Mouse (Mus musculus) liver, postnatal 0 days (tissue): ENCODE data around the gene Dpp7. TPM values are rescaled to one million over a fixed set of nuclear protein-coding genes. Genes with fewer than 3 reads are reported as not detected.

ENCODE experiments used
- ATAC-seq: fragments of 200-750 bp; cut with Nextera tagmentation; 2 replicates; pipeline ENCODE4 v1.8.0; 2017; ENCODE audit warnings: mild to moderate bottlenecking, moderate library complexity
- DNase-seq: peaks from one replicate; pipeline ENCODE4 v3.0.0-alpha.2; 2016
- H3K27ac ChIP-seq: fragments of 300-500 bp; sonication (generic); 2 replicates; pipeline ENCODE4 v1.5.1; 2014; ENCODE audit warnings: antibody characterized with exemption, moderate library complexity, mild to moderate bottlenecking, low read depth
- H3K27me3 ChIP-seq: fragments of 300-500 bp; sonication (generic); 2 replicates; pipeline ENCODE4 v1.6.1; 2014; ENCODE audit warnings: low read length, control low read depth, mixed read lengths; ENCODE audit not compliant: insufficient read depth
- H3K36me3 ChIP-seq: fragments of 300-500 bp; sonication (generic); replicated peaks from 2 replicates; pipeline ENCODE4 v1.6.1; 2014; ENCODE audit warnings: mild to moderate bottlenecking, control low read depth, low read length, moderate library complexity, mixed read lengths; ENCODE audit not compliant: insufficient read depth
- H3K4me1 ChIP-seq: fragments of 300-500 bp; sonication (generic); 2 replicates; pipeline ENCODE4 v1.6.1; 2014; ENCODE audit warnings: antibody characterized with exemption, mild to moderate bottlenecking, control low read depth; ENCODE audit not compliant: insufficient read depth
- H3K4me2 ChIP-seq: fragments of 300-500 bp; sonication (generic); 2 replicates; pipeline ENCODE4 v1.6.1; 2014; ENCODE audit warnings: low read depth, mild to moderate bottlenecking, low read length, moderate library complexity, mixed read lengths
- H3K4me3 ChIP-seq: fragments of 300-500 bp; sonication (generic); 2 replicates; pipeline ENCODE4 v1.5.1; 2014; ENCODE audit warnings: low read depth, low read length
- H3K9ac ChIP-seq: fragments of 300-500 bp; sonication (generic); replicated peaks from 2 replicates; pipeline ENCODE4 v1.6.1; 2014; ENCODE audit warnings: mild to moderate bottlenecking, moderate library complexity
- H3K9me3 ChIP-seq: fragments of 300-500 bp; sonication (generic); 2 replicates; pipeline ENCODE4 v1.6.1; 2016; ENCODE audit warnings: mild to moderate bottlenecking, control low read depth, low read length, mixed read lengths
- CTCF ChIP-seq: sonication (generic); IDR thresholded peaks from 2 replicates; pipeline ENCODE4 v1.5.1; 2016; ENCODE audit warnings: antibody characterized with exemption, low read depth
- EP300 ChIP-seq: IDR thresholded peaks from 2 replicates; pipeline ENCODE4 v1.6.1; 2016; ENCODE audit warnings: antibody characterized with exemption, low read depth, mild to moderate bottlenecking
- WGBS: fragments of 180-500 bp; shearing (Covaris S2); extraction: QIAGEN DNeasy Blood & Tissue Kit; methylation state at CpG from one replicate; pipeline ENCODE4 v1.1.7; 2014; ENCODE audit not compliant: insufficient replicate concordance; 5-methylcytosine and 5-hydroxymethylcytosine counted together
- polyA plus RNA-seq: library from polyadenylated mRNA; unstranded; fragments of >200 nt; fragmentation: Nextera tagmentation; extraction: Ambion mirVana; gene quantifications from 2 replicates; pipeline ENCODE4 v1.2.1, GENCODE M21; 2015

Gene Dpp7
- polyA plus RNA-seq, result 12.8 and 15.4 TPM in 2 replicates

DNA sequence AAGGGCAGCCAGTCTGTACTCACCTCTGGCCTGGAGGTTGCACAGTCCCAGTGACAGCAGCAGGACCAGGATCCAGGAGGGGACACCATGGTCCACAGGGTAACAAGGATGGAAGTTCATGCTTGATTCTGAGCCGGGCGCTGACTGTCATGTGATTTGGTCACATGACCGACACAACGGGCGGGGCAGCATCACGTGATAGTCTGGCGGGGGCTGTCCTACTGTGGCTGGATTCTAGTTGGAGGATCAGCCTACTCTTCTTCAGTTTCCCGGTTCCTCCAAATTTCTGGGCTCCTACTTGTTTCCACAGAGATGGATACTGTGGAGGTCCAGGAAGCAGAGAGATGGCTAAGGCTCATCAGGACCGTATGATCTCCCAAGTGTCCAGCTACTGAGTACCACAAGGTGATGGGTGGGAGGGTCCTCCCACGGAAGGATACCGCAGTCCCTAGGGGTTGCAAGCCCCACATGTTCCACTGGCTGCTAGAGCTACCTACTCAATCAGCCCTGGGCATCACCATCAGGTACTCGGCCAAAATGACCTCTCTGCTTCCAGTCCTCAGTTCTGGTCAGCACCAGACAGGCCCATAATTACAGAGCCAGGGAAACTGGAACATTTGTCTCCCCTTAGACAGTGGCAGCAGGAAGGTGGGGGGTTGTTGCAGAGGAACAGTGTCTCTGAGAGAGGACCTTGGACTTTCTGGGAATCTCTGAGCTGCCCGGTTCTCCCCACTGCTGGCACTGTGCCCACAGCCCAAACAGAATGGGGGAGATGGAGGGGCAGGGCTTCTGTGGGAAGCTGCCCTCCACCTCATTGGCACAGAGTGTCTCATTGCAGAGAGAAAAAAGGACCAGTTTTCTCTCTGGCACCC lies at the start of gene Dpp7:
Gene Dpp7, minus strand, starts transcription at position 152 of the 872 bp plus-strand sequence.
- H3K4me2 ChIP-seq, result peak within 1 kb of the TSS; percentile 96
- no peaks in the 10 kb centered on the region for H3K9me3 ChIP-seq
- ATAC-seq, result peak; percentile 84
- peak within 1 kb of the TSS; percentile 59 for H3K4me3 ChIP-seq
- peak within 1 kb of the TSS; percentile 24; the same call in 1 of the 2 replicates for H3K27ac ChIP-seq
- TF ChIP-seq CTCF (no peak), EP300 (no peak)
- peaks cover 8% of the 10 kb centered on the region for H3K36me3 ChIP-seq
- peak within 1 kb of the TSS; percentile 39 for H3K9ac ChIP-seq
- H3K27me3 ChIP-seq, result no peaks in the 10 kb centered on the region
- 5% methylated on average over 13 of the region's 13 CpGs for WGBS
- DNase-seq, result peak; percentile 91
- peaks cover 20% of the 10 kb centered on the region for H3K4me1 ChIP-seq

DNA sequence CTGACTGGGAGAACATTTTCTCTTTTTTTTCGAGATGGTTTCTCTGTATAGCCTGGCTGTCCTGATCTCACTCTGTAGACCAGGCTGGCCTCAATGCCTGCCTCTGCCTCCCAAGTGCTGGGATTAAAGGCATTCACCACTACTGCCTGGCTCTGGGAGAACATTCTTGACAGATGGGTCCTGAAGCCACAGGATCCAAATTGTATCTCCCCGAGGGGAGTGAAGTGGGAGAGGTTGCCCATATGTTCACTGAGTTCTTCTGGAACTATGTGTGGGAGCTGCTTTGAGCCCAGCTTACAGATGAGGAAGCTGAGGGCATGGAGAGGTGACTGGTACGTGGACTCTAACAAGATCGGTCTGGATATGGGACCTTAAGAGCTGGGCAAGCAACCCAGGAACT lies 47.8 kb upstream of the Dpp7 start:
- no peak overlapping the region for H3K27ac ChIP-seq
- DNase-seq (no peak), ATAC-seq (no peak)
- TF ChIP-seq EP300, result no peak
- no peak for TF ChIP-seq CTCF
- peaks cover 49% of the 10 kb centered on the region for H3K27me3 ChIP-seq
- H3K36me3 ChIP-seq, result no peaks in the 10 kb centered on the region
- 67% methylated on average over 4 of the region's 4 CpGs for whole genome bisulfite sequencing
- H3K9me3 ChIP-seq, result no peaks in the 10 kb centered on the region
- peaks cover 7% of the 10 kb centered on the region; the same call in 1 of the 2 replicates for H3K4me1 ChIP-seq
- no peak overlapping the region for H3K9ac ChIP-seq
- H3K4me3 ChIP-seq, result no peak overlapping the region
- H3K4me2 ChIP-seq, result no peak overlapping the region

DNA sequence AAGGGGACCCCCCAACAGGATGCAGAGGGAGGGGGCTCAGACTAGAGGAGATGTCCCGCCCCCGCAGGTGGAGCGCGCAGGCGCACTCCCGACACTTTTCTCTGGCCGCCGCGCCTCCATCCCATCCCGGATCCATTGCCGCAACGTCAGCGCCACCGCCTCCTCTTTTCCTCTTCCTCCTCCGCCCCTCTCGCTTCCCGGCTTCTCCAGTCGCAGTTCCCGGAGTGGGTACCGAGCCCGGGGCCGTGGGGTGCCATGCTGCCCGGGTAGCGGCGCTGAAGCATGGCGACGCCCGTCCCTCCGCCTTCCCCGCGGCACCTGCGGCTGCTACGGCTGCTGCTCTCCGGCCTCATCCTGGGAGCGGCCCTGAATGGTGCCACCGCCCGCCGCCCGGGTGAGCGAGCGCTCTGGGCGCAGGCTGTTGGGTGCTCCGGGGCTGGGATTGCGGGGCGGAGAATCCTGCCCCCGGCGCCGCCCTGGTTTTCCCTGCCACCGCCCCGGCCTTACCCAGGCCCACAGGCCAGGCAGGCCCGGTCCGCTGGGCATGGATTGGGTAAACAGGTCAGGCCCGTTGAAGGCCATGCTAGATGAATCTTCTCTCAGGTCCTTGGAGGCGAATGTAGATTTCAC lies 46.9 kb upstream of the Dpp7 start:
- WGBS, result 4% methylated on average over 50 of the region's 54 CpGs
- no peaks in the 10 kb centered on the region for H3K9me3 ChIP-seq
- ATAC-seq (peak; percentile 41), DNase-seq (no peak)
- peaks cover 57% of the 10 kb centered on the region for H3K27me3 ChIP-seq
- no peaks in the 10 kb centered on the region for H3K36me3 ChIP-seq
- 0 out of 2 replicates have a peak overlapping the region, but pooled peaks have one; percentile 38 for H3K9ac ChIP-seq
- peak overlapping the region; percentile 16; the same call in 1 of the 2 replicates for H3K27ac ChIP-seq
- H3K4me2 ChIP-seq, result peak overlapping the region; percentile 74
- peak overlapping the region; percentile 47 for H3K4me3 ChIP-seq
- peaks cover 7% of the 10 kb centered on the region; the same call in 1 of the 2 replicates for H3K4me1 ChIP-seq
- TF ChIP-seq CTCF (no peak), EP300 (no peak)

DNA sequence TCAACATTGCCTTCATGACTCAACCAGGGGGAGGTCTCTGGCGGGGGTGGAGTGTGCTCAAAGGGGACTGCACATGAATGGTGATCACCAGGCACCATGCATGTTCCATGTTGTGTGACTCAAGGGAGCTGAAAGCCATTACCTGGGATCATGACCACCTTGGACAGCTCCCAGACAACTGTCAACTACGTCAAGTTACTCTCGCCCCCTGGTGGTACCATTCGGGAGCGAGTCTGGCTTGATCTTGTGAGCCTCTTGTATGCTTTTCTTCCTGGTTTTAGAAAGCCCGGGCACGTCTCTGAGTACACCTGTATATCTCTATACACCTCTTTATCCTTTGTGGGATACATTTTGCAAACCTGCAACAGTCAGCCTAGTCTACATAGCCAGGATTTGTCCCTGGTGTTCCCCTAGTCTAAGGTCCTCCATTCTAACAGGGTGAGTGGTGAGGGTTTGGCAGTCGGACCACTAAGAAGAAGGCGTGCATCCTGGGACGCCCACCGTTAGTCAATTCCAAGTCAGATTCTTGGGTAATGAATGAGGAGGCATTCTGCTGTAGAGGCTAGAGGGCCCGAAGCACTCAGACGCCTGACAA lies 46.3 kb upstream of the Dpp7 start:
- H3K9me3 ChIP-seq, result no peaks in the 10 kb centered on the region
- ATAC-seq (peak; percentile 53), DNase-seq (peak; percentile 88)
- no peaks in the 10 kb centered on the region for H3K36me3 ChIP-seq
- 2% methylated on average over 13 of the region's 13 CpGs for WGBS
- no peak overlapping the region for H3K9ac ChIP-seq
- H3K27ac ChIP-seq, result no peak overlapping the region
- TF ChIP-seq EP300 (no peak), CTCF (peak; percentile 87)
- H3K4me1 ChIP-seq, result peaks cover 7% of the 10 kb centered on the region; the same call in 1 of the 2 replicates
- H3K27me3 ChIP-seq, result peaks cover 61% of the 10 kb centered on the region
- peak overlapping the region; percentile 47 for H3K4me3 ChIP-seq
- H3K4me2 ChIP-seq, result peak overlapping the region; percentile 74

DNA sequence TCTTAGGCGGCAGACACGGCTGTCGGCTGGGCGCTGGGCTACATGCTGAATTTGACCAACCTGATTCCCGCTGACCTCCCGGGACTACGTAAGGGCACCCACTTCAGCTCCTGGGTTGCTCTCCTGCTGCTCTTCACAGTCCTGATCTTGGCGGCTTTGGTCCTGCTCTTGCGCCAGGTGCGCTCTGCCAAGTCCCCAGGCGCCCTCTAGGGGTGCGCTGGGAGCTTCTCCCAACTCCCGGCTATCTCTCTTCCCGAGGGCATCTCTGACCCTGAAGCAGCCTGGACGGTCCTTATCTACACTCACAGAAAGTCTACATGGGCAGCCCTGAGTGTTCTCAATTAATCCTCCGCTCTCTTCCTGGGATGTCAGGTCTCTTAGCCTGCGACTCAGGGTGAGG lies 44.6 kb upstream of the Dpp7 start:
- TF ChIP-seq CTCF (peak; percentile 75), EP300 (no peak)
- peak; percentile 67 for DNase-seq
- peak; percentile 43 for ATAC-seq

DNA sequence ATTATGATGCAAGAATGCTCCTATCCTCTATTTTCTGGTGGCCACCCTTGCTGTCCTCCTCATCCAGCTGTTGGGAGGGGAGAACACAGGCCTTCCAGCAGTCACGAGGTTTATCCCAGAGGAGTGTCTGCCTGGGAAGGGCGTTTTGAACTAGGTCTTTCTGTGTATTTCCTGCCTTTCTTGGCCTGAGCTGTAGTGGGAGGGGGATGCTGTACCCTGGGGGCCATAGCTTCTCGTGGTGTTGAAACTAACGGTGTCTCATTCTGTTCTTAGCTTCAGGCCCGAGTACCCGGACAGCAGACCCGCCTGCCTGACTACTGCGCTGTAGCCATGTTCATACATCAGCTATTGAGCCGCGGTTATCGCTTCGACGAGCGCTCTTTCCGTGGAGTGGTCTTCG lies 44.1 kb upstream of the Dpp7 start:
- WGBS, result 19% methylated on average over 16 of the region's 16 CpGs
- H3K36me3 ChIP-seq, result no peaks in the 10 kb centered on the region
- no peak for ATAC-seq
- no peak overlapping the region for H3K27ac ChIP-seq
- no peak overlapping the region for H3K4me2 ChIP-seq
- peaks cover 80% of the 10 kb centered on the region for H3K27me3 ChIP-seq
- no peak overlapping the region for H3K4me3 ChIP-seq
- DNase-seq, result no peak
- peaks cover 20% of the 10 kb centered on the region for H3K4me1 ChIP-seq
- no peak overlapping the region for H3K9ac ChIP-seq
- H3K9me3 ChIP-seq, result no peaks in the 10 kb centered on the region
- no peak for TF ChIP-seq CTCF
- no peak for TF ChIP-seq EP300

More for the DNA sequence above, 44.6 kb upstream of the Dpp7 start:
- WGBS, result 2% methylated on average over 17 of the region's 17 CpGs
- Histone ChIP-seq H3K4me2 (no peak overlapping the region), H3K4me3 (no peak overlapping the region), H3K9me3 (no peaks in the 10 kb centered on the region), H3K4me1 (peaks cover 17% of the 10 kb centered on the region), H3K36me3 (no peaks in the 10 kb centered on the region), H3K27me3 (peaks cover 75% of the 10 kb centered on the region), H3K9ac (no peak overlapping the region), H3K27ac (no peak overlapping the region)
